Mouse (Mus musculus) hindbrain, embryonic 14.5 days (tissue): Measurements from ENCODE around the gene Naa15. TPM values are rescaled to one million over a fixed set of nuclear protein-coding genes. Genes with fewer than 3 reads are reported as not detected.
"Not testable (repeated sequence)": the region's sequence is repeated elsewhere in the genome, so short reads cannot be mapped to it uniquely, and the experiment has no call there.

ENCODE experiments used
- ATAC-seq: fragments of 200-750 bp; cut with Nextera tagmentation; 2 replicates; pipeline ENCODE4 v1.8.0; 2017; ENCODE audit warnings: moderate number of reproducible peaks, mild to moderate bottlenecking, moderate TSS enrichment, moderate library complexity; ENCODE audit not compliant: low FRiP score
- DNase-seq: peaks from one replicate; pipeline ENCODE4 v3.0.0-alpha.2; 2015; ENCODE audit warnings: low spot score
- H3K27ac ChIP-seq: fragments of 300-500 bp; sonication (generic); 2 replicates; pipeline ENCODE4 v1.5.1; 2014; ENCODE audit warnings: mild to moderate bottlenecking, moderate library complexity
- H3K27me3 ChIP-seq: fragments of 300-500 bp; sonication (generic); 2 replicates; pipeline ENCODE4 v1.6.1; 2014; ENCODE audit warnings: mild to moderate bottlenecking, low read length, mixed read lengths; ENCODE audit not compliant: control insufficient read depth, insufficient read depth
- H3K36me3 ChIP-seq: fragments of 300-500 bp; sonication (generic); replicated peaks from 2 replicates; pipeline ENCODE4 v1.6.1; 2014; ENCODE audit not compliant: control insufficient read depth, insufficient read depth
- H3K4me1 ChIP-seq: fragments of 300-500 bp; sonication (generic); replicated peaks from 2 replicates; pipeline ENCODE4 v1.6.1; 2014; ENCODE audit warnings: antibody characterized with exemption, low read length, mixed read lengths; ENCODE audit not compliant: control insufficient read depth, insufficient read depth
- H3K4me2 ChIP-seq: fragments of 300-500 bp; sonication (generic); replicated peaks from 2 replicates; pipeline ENCODE4 v1.6.1; 2014; ENCODE audit warnings: mild to moderate bottlenecking, moderate library complexity
- H3K4me3 ChIP-seq: fragments of 300-500 bp; sonication (generic); replicated peaks from 2 replicates; pipeline ENCODE4 v1.5.1; 2014; ENCODE audit warnings: mild to moderate bottlenecking, low read length
- H3K9ac ChIP-seq: fragments of 300-500 bp; sonication (generic); 2 replicates; pipeline ENCODE4 v1.6.1; 2014
- H3K9me3 ChIP-seq: fragments of 300-500 bp; sonication (generic); 2 replicates; pipeline ENCODE4 v1.6.1; 2016; ENCODE audit warnings: low read length; ENCODE audit not compliant: control insufficient read depth
- WGBS: fragments of 180-500 bp; shearing (Covaris S2); extraction: QIAGEN DNeasy Blood & Tissue Kit; methylation state at CpG from one replicate; pipeline ENCODE4 v1.1.7; 2014; 5-methylcytosine and 5-hydroxymethylcytosine counted together
- polyA plus RNA-seq: library from polyadenylated mRNA; unstranded; fragments of >200 nt; fragmentation: Nextera tagmentation; extraction: Ambion mirVana; gene quantifications from 2 replicates; pipeline ENCODE4 v1.2.1, GENCODE M21; 2014

Gene Naa15
- polyA plus RNA-seq, 1 experiment from 2014 or later = 38.8 TPM

DNA sequence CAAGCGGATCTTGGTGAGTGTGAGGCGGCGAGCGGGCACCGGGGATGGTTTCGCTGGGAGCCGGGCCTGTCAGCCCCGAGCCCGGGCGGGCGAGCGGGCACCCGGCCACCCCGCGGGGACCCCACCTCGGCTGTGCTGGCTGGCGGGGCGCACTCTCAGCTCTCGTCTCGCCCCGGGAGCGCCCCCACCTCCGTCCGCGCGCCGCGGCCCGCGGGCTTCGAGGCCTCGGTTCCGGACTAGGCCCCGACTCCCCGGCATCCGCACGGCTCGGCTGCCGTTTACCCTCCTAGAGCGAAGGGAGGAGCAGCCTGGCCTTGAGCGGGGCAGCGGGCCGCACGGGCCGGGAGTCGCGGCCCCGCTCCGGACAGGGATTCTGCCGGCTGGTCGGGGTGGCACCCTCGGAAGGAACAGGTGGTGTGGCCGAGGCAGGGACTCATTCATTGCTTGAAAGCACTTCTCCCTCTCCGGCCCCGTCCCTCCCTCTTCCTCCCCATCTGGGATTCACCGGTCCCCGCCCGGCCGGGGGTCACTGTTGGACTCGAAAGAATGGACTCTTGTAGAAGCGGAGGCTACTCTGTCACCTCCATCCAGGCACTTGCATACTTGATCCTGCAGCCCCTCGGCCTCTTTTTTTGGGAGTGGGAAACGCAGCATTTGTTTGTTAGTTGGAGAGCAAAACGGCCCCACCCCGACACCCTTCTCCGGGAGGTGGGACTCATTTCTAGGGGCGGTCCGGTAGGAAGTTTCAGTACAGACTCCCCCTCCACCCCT lies 1.6 kb downstream of the Naa15 start:
- peaks cover 29% of the 10 kb centered on the region for H3K4me1 ChIP-seq
- no peaks in the 10 kb centered on the region for H3K9me3 ChIP-seq
- WGBS = 1% methylated on average over 58 of the region's 68 CpGs
- DNase-seq = no peak
- no peaks in the 10 kb centered on the region for H3K36me3 ChIP-seq
- peak overlapping the region; percentile 73 for H3K4me2 ChIP-seq
- H3K4me3 ChIP-seq = peak overlapping the region; percentile 67
- ATAC-seq = peak; percentile 48
- H3K9ac ChIP-seq = peak overlapping the region; percentile 85
- peak overlapping the region; percentile 83 for H3K27ac ChIP-seq
- no peaks in the 10 kb centered on the region for H3K27me3 ChIP-seq

DNA sequence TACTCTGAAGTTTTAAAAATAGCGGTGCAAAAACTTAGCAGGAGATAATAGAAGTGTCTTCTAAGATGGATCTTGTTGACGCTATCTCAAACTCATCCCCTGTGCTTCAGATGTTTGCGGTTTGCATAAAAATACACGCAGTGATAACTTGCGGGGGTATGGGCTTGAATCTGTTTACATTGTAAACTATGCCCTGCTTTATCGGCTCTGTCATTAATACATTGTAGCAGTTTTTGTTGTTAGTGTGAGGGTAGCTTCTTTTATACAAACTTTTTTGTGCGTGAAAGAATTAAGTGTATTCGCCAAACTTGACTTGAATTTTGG lies 2.1 kb downstream of the Naa15 start:
- 9% methylated on average over 8 of the region's 8 CpGs for WGBS
- no peaks in the 10 kb centered on the region for H3K27me3 ChIP-seq
- no peaks in the 10 kb centered on the region for H3K9me3 ChIP-seq
- peak overlapping the region; percentile 85 for H3K9ac ChIP-seq
- H3K4me2 ChIP-seq = peak overlapping the region; percentile 73
- H3K4me1 ChIP-seq = peaks cover 29% of the 10 kb centered on the region
- DNase-seq (no peak), ATAC-seq (no peak)
- H3K4me3 ChIP-seq = peak overlapping the region; percentile 67
- H3K36me3 ChIP-seq = no peaks in the 10 kb centered on the region
- 0 out of 2 replicates have a peak overlapping the region, but pooled peaks have one; percentile 83 for H3K27ac ChIP-seq

- ATAC-seq (no peak), DNase-seq (no peak)
- Histone ChIP-seq H3K27me3 (no peaks in the 10 kb centered on the region), H3K4me1 (peaks cover 29% of the 10 kb centered on the region), H3K9me3 (no peaks in the 10 kb centered on the region), H3K36me3 (no peaks in the 10 kb centered on the region), H3K27ac (no peak overlapping the region), H3K9ac (peak overlapping the region; percentile 85), H3K4me2 (peak overlapping the region; percentile 73), H3K4me3 (peak overlapping the region; percentile 67)
- whole genome bisulfite sequencing = 52% methylated on average over 2 of the region's 2 CpGs
Measured at GRCm38 (mm10) chr3:51417485-51417884, 2.5 kb downstream of the Naa15 start.

DNA sequence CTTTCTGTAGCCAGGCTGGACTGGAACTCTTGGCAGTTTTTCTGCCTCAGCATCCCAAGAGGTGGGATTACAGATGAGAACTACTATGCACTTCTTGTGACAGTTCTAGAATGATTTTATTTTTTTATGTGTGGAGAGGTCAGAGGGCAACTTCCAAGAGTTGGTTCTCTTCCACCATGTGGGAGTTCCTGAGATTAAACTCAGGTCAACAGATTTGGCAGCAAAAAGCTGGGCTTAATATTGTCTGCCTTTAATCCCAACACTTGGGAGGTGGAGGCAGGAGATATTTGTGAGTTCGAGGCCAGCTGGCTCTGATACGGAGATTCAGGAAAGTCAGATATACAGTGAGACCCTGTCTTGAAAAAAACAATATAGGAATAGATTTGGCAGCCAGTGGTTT lies 3.0 kb downstream of the Naa15 start:
- 0 out of 2 replicates have a peak overlapping the region, but pooled peaks have one; percentile 20 for H3K9ac ChIP-seq
- 70% methylated on average over 2 of the region's 2 CpGs for WGBS
- H3K4me3 ChIP-seq = peak overlapping the region; percentile 67; the same call in 1 of the 2 replicates

GRCm38 (mm10) chr3:51421921-51422320 lies 7.0 kb downstream of the Naa15 start:
- H3K4me3 ChIP-seq = no peak overlapping the region
- no peak for ATAC-seq
- no peak for DNase-seq

More for the DNA sequence above, 3.0 kb downstream of the Naa15 start:
- Histone ChIP-seq H3K4me2 (peak overlapping the region; percentile 73), H3K27me3 (no peaks in the 10 kb centered on the region), H3K27ac (no peak overlapping the region), H3K9me3 (no peaks in the 10 kb centered on the region), H3K4me1 (peaks cover 29% of the 10 kb centered on the region), H3K36me3 (no peaks in the 10 kb centered on the region)
- DNase-seq (no peak), ATAC-seq (no peak)

DNA sequence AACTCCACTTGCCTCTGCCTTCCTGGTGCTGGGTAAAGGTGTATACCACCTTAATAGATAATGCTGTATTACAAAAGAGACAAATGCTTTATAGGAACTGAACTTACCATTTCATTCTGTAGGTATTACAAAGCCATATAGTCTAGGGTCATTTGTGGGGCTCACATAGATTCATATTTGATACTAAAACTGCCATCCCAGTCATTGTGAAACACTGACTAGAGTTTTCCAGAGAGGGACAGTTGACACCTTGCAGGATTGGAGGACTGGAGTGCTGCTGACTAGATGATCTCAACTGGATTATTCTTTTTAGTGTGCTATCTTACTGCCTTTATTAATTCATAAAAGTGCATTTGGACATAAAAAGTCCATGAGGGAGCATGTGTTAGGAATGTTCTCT lies 10.4 kb downstream of the Naa15 start:
- H3K9me3 ChIP-seq = no peaks in the 10 kb centered on the region
- no peak overlapping the region for H3K4me2 ChIP-seq
- H3K4me3 ChIP-seq = no peak overlapping the region
- no peak overlapping the region for H3K27ac ChIP-seq
- H3K9ac ChIP-seq = no peak overlapping the region
- H3K4me1 ChIP-seq = no peaks in the 10 kb centered on the region
- H3K27me3 ChIP-seq = no peaks in the 10 kb centered on the region
- ATAC-seq = no peak
- H3K36me3 ChIP-seq = no peaks in the 10 kb centered on the region
- no peak for DNase-seq

More at GRCm38 (mm10) chr3:51421921-51422320, 7.0 kb downstream of the Naa15 start:
- no peaks in the 10 kb centered on the region for H3K36me3 ChIP-seq
- WGBS = 90% methylated on average over 3 of the region's 3 CpGs
- H3K4me2 ChIP-seq = no peak overlapping the region
- no peaks in the 10 kb centered on the region for H3K9me3 ChIP-seq
- no peak overlapping the region for H3K9ac ChIP-seq
- H3K27ac ChIP-seq = no peak overlapping the region
- H3K27me3 ChIP-seq = no peaks in the 10 kb centered on the region
- peaks cover 19% of the 10 kb centered on the region for H3K4me1 ChIP-seq

DNA sequence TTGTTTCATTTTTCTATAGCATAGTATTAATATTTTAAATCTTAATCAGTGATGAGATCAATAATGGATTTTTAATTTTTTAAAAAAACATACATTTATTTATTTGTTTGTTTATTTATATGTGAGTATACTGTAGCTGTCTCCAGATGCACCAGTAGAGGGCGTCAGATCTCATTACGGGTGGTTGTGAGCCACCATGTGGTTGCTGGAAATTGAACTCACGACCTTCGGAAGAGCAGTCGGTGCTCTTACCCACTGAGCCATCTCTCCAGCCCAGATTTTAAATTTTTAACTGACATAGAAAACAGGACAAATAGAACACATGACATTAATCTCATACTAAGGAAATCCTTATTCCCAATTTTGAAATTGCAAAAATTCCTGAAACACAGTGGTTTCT lies 19.4 kb downstream of the Naa15 start:
- H3K36me3 ChIP-seq = peaks cover 13% of the 10 kb centered on the region
- H3K4me3 ChIP-seq, H3K4me1 ChIP-seq, H3K9ac ChIP-seq, DNase-seq, H3K9me3 ChIP-seq, ATAC-seq, H3K4me2 ChIP-seq, H3K27me3 ChIP-seq, H3K27ac ChIP-seq: not testable (repeated sequence)
- WGBS = 81% methylated on average over 5 of the region's 5 CpGs

GRCm38 (mm10) chr3:51434871-51435595 lies 20.1 kb downstream of the Naa15 start:
- no peak for ATAC-seq
- no peaks in the 10 kb centered on the region for H3K4me1 ChIP-seq
- no peak overlapping the region for H3K27ac ChIP-seq
- no peak overlapping the region for H3K9ac ChIP-seq
- no peak for DNase-seq
- no peak overlapping the region for H3K4me3 ChIP-seq
- 80% methylated on average over 3 of the region's 3 CpGs for WGBS
- no peaks in the 10 kb centered on the region for H3K9me3 ChIP-seq
- no peaks in the 10 kb centered on the region for H3K27me3 ChIP-seq
- H3K36me3 ChIP-seq = peaks cover 19% of the 10 kb centered on the region
- no peak overlapping the region for H3K4me2 ChIP-seq

DNA sequence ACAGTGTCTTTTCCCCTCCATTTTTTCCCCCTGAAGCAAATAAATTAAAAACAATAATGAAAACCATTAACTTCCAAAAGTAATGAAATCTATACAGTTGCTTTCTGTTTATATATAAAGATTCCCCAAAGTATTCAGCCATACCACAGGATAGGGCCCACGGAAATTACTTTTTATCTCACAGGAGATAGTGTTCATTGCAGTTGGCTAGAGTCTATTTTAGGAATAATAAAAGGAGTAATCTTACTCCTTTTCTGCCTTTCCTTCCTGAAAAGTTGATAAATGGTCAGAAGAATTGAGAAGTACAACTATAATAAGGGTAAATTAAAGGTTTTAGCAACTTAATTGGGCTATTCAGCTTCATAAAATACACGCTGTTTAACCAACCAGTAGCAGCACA lies 53.6 kb downstream of the Naa15 start:
- H3K4me2 ChIP-seq = no peak overlapping the region
- ATAC-seq = no peak
- H3K9ac ChIP-seq = no peak overlapping the region
- H3K27me3 ChIP-seq = no peaks in the 10 kb centered on the region
- no peaks in the 10 kb centered on the region for H3K4me1 ChIP-seq
- 96% methylated on average over 2 of the region's 2 CpGs for WGBS
- peaks cover 92% of the 10 kb centered on the region for H3K36me3 ChIP-seq
- DNase-seq = no peak
- no peak overlapping the region for H3K27ac ChIP-seq
- no peaks in the 10 kb centered on the region for H3K9me3 ChIP-seq
- H3K4me3 ChIP-seq = no peak overlapping the region
